Mouse (Mus musculus) forebrain, embryonic 11.5 days (tissue): ENCODE measurements at regions not wholly inside any gene's neighbourhood (a gene's known extent, or its start where the extent isn't known, plus 50 kb on each side); places are given as distances from the start of the nearest gene placed in this dataset.
"Not testable (repeated sequence)": the region's sequence is repeated elsewhere in the genome, so short reads cannot be mapped to it uniquely, and the experiment has no call there.

Experiments
- ATAC-seq: fragments of 200-750 bp; cut with Nextera tagmentation; replicated peaks from 2 replicates; pipeline ENCODE4 v1.8.0; 2017; ENCODE audit warnings: moderate TSS enrichment; ENCODE audit not compliant: low FRiP score
- DNase-seq: peaks from one replicate; pipeline ENCODE4 v3.0.0-alpha.2; 2017; ENCODE audit warnings: low spot score
- H3K27ac ChIP-seq: fragments of 300-500 bp; sonication (generic); 2 replicates; pipeline ENCODE4 v1.5.1; 2014; ENCODE audit warnings: low read depth, low read length
- H3K27me3 ChIP-seq: fragments of 300-500 bp; sonication (generic); 2 replicates; pipeline ENCODE4 v1.6.1; 2014; ENCODE audit warnings: mild to moderate bottlenecking, low read length, mixed read lengths; ENCODE audit not compliant: control insufficient read depth, insufficient read depth
- H3K36me3 ChIP-seq: fragments of 300-500 bp; sonication (generic); 2 replicates; pipeline ENCODE4 v1.6.1; 2014; ENCODE audit warnings: mild to moderate bottlenecking, low read length, moderate library complexity, mixed read lengths; ENCODE audit not compliant: control insufficient read depth, insufficient read depth
- H3K4me1 ChIP-seq: fragments of 300-500 bp; sonication (generic); replicated peaks from 2 replicates; pipeline ENCODE4 v1.6.1; 2014; ENCODE audit warnings: low read length, mixed read lengths; ENCODE audit not compliant: control insufficient read depth, insufficient read depth
- H3K4me2 ChIP-seq: fragments of 300-500 bp; sonication (generic); 2 replicates; pipeline ENCODE4 v1.6.1; 2014; ENCODE audit warnings: low read depth, mild to moderate bottlenecking, low read length, moderate library complexity, mixed read lengths; ENCODE audit not compliant: severe bottlenecking
- H3K4me3 ChIP-seq: fragments of 300-500 bp; sonication (generic); 2 replicates; pipeline ENCODE4 v1.5.1; 2014; ENCODE audit warnings: low read depth, low read length
- H3K9ac ChIP-seq: fragments of 300-500 bp; sonication (generic); 2 replicates; pipeline ENCODE4 v1.6.1; 2014; ENCODE audit warnings: low read length
- H3K9me3 ChIP-seq: fragments of 300-500 bp; sonication (generic); 2 replicates; pipeline ENCODE4 v1.6.1; 2016; ENCODE audit warnings: low read length, mixed read lengths; ENCODE audit not compliant: control insufficient read depth
- WGBS: fragments of 180-500 bp; shearing (Covaris S2); extraction: QIAGEN DNeasy Blood & Tissue Kit; methylation state at CpG from one replicate; pipeline ENCODE4 v1.1.7; 2014; 5-methylcytosine and 5-hydroxymethylcytosine counted together

GRCm38 (mm10) chrX:110269652-110270051 is 544.4 kb upstream of the Pou3f4 start:
- H3K27me3 ChIP-seq = no peaks in the 10 kb centered on the region
- H3K4me3 ChIP-seq = no peak overlapping the region
- H3K9me3 ChIP-seq = no peaks in the 10 kb centered on the region
- H3K4me2 ChIP-seq = no peak overlapping the region
- ATAC-seq (no peak), DNase-seq (no peak)
- H3K36me3 ChIP-seq = no peaks in the 10 kb centered on the region
- H3K9ac ChIP-seq = no peak overlapping the region
- H3K27ac ChIP-seq = no peak overlapping the region
- H3K4me1 ChIP-seq = no peaks in the 10 kb centered on the region

- H3K27ac ChIP-seq, ATAC-seq, H3K9ac ChIP-seq, H3K9me3 ChIP-seq, H3K4me1 ChIP-seq, H3K4me3 ChIP-seq, H3K4me2 ChIP-seq, DNase-seq, H3K36me3 ChIP-seq, H3K27me3 ChIP-seq: not testable (repeated sequence)
- WGBS = 80% methylated on average over 3 of the region's 3 CpGs
Measured at GRCm38 (mm10) chrX:110274277-110274676, 539.8 kb upstream of the Pou3f4 start.

GRCm38 (mm10) chrX:110275390-110275789 is 538.7 kb upstream of the Pou3f4 start:
- Histone ChIP-seq H3K4me1 (no peaks in the 10 kb centered on the region), H3K4me2 (no peak overlapping the region), H3K27ac (no peak overlapping the region), H3K36me3 (no peaks in the 10 kb centered on the region), H3K27me3 (no peaks in the 10 kb centered on the region), H3K4me3 (no peak overlapping the region), H3K9me3 (no peaks in the 10 kb centered on the region), H3K9ac (no peak overlapping the region)
- ATAC-seq (no peak), DNase-seq (no peak)
- 96% methylated on average over 4 of the region's 4 CpGs for WGBS

- H3K9ac ChIP-seq = no peak overlapping the region
- H3K36me3 ChIP-seq = no peaks in the 10 kb centered on the region
- 87% methylated on average over 3 of the region's 3 CpGs for WGBS
- no peaks in the 10 kb centered on the region for H3K27me3 ChIP-seq
- ATAC-seq (no peak), DNase-seq (no peak)
- H3K4me2 ChIP-seq = no peak overlapping the region
- no peaks in the 10 kb centered on the region for H3K9me3 ChIP-seq
- no peak overlapping the region for H3K27ac ChIP-seq
- no peaks in the 10 kb centered on the region for H3K4me1 ChIP-seq
- no peak overlapping the region for H3K4me3 ChIP-seq
Measured at GRCm38 (mm10) chrX:110275830-110276229, 538.2 kb upstream of the Pou3f4 start.

- Histone ChIP-seq H3K9me3 (no peaks in the 10 kb centered on the region), H3K4me3 (no peak overlapping the region), H3K27ac (no peak overlapping the region), H3K4me1 (no peaks in the 10 kb centered on the region), H3K36me3 (no peaks in the 10 kb centered on the region), H3K4me2 (no peak overlapping the region), H3K9ac (no peak overlapping the region), H3K27me3 (no peaks in the 10 kb centered on the region)
- ATAC-seq (no peak), DNase-seq (no peak)
- 94% methylated on average over 14 of the region's 14 CpGs for WGBS
Measured at GRCm38 (mm10) chrX:110279492-110280213, 534.4 kb upstream of the Pou3f4 start.

GRCm38 (mm10) chrX:110281389-110281872 is 532.6 kb upstream of the Pou3f4 start:
- H3K4me1 ChIP-seq, H3K4me2 ChIP-seq, DNase-seq, H3K4me3 ChIP-seq, H3K27ac ChIP-seq, H3K9me3 ChIP-seq, H3K27me3 ChIP-seq, ATAC-seq, H3K36me3 ChIP-seq, H3K9ac ChIP-seq: not testable (repeated sequence)
- 90% methylated on average over 13 of the region's 13 CpGs for WGBS

GRCm38 (mm10) chrX:110281929-110282328 is 532.2 kb upstream of the Pou3f4 start:
- Histone ChIP-seq H3K4me1 (no peaks in the 10 kb centered on the region), H3K4me2 (no peak overlapping the region), H3K9me3 (no peaks in the 10 kb centered on the region), H3K4me3 (no peak overlapping the region), H3K9ac (no peak overlapping the region), H3K27me3 (no peaks in the 10 kb centered on the region), H3K27ac (no peak overlapping the region), H3K36me3 (no peaks in the 10 kb centered on the region)
- ATAC-seq (no peak), DNase-seq (no peak)
- WGBS = 74% methylated on average over 1 of the region's 1 CpGs

- H3K27me3 ChIP-seq = no peaks in the 10 kb centered on the region
- no peak overlapping the region for H3K4me2 ChIP-seq
- no peak for DNase-seq
- no peak overlapping the region for H3K4me3 ChIP-seq
- H3K9ac ChIP-seq = no peak overlapping the region
- WGBS = 76% methylated on average over 1 of the region's 1 CpGs
- H3K27ac ChIP-seq = no peak overlapping the region
- no peak for ATAC-seq
- H3K36me3 ChIP-seq = no peaks in the 10 kb centered on the region
- no peaks in the 10 kb centered on the region for H3K9me3 ChIP-seq
- no peaks in the 10 kb centered on the region for H3K4me1 ChIP-seq
Measured at GRCm38 (mm10) chrX:110289397-110289796, 524.7 kb upstream of the Pou3f4 start.

GRCm38 (mm10) chrX:110307645-110308044 is 506.4 kb upstream of the Pou3f4 start:
- Histone ChIP-seq H3K9ac (no peak overlapping the region), H3K27me3 (no peaks in the 10 kb centered on the region), H3K4me3 (no peak overlapping the region), H3K36me3 (no peaks in the 10 kb centered on the region), H3K9me3 (no peaks in the 10 kb centered on the region), H3K4me1 (no peaks in the 10 kb centered on the region), H3K27ac (no peak overlapping the region), H3K4me2 (no peak overlapping the region)
- DNase-seq = peak; percentile 53
- ATAC-seq = peak; percentile 93
- 27% methylated on average over 2 of the region's 2 CpGs for WGBS
